ENCODE assay signal across 8 mouse cellular contexts in genomic region chr2:129297589-129297982, GRCm38 (mm10). TPM values are rescaled to one million over a fixed set of nuclear protein-coding genes. Genes with fewer than 3 reads are reported as not detected.
DNase-seq lines count a peak whose midpoint lies in the region; ATAC-seq and TF ChIP-seq lines count a peak whose summit lies in the region.

No protein-coding gene starts in this region.

- peak overlapping the region; percentile 61 for H3K9ac ChIP-seq in hindbrain, embryonic 14.5 days

- no peak for DNase-seq in heart, embryonic 10.5 days (ENCODE audit: low spot score)
- no peak for DNase-seq in heart, postnatal 25 days (ENCODE audit: low spot score)
- no peak for DNase-seq in G1E (ENCODE audit: low spot score)
- DNase-seq in hindbrain, embryonic 14.5 days (ENCODE audit: low spot score), result peak; percentile 64
- peak; percentile 48 for DNase-seq in testis, postnatal 14 days (ENCODE audit: low spot score)
- no peak for DNase-seq in ovary, postnatal 36 days (ENCODE audit: low spot score)

- ATAC-seq in G1E (ENCODE audit: extremely low read depth, insufficient number of reproducible peaks, low FRiP score, poor library complexity, severe bottlenecking), result 0 out of 2 replicates have a peak, but pooled peaks have one; percentile 19
- peak; percentile 71 for ATAC-seq in hindbrain, embryonic 14.5 days (ENCODE audit: low FRiP score)
- peak; percentile 48 for ATAC-seq in megakaryocyte, adult 5-6 weeks (ENCODE audit: poor library complexity, severe bottlenecking)

- no peaks in the 10 kb centered on the region for H3K9me3 ChIP-seq in heart, embryonic 10.5 days
- H3K9me3 ChIP-seq in G1E (replicated peaks), result no peaks in the 10 kb centered on the region
- H3K9me3 ChIP-seq in hindbrain, embryonic 14.5 days (ENCODE audit: control insufficient read depth, low read length), result no peaks in the 10 kb centered on the region

- H3K4me3 ChIP-seq in heart, embryonic 10.5 days, result peak overlapping the region; percentile 92
- H3K4me3 ChIP-seq in G1E (ENCODE audit: low read depth, low read length), result peak overlapping the region; percentile 84
- peak overlapping the region; percentile 67 for H3K4me3 ChIP-seq in embryonic fibroblast, embryonic 13.5 days (ENCODE audit: insufficient read depth, low read length)
- H3K4me3 ChIP-seq in hindbrain, embryonic 14.5 days (replicated peaks; ENCODE audit: low read length), result peak overlapping the region; percentile 46

- peaks cover 4% of the 10 kb centered on the region; the same call in 1 of the 2 replicates for H3K27me3 ChIP-seq in heart, embryonic 10.5 days (ENCODE audit: insufficient read depth, poor library complexity, severe bottlenecking)
- no peaks in the 10 kb centered on the region for H3K27me3 ChIP-seq in G1E (ENCODE audit: insufficient read depth, low read length)
- H3K27me3 ChIP-seq in hindbrain, embryonic 14.5 days (ENCODE audit: control insufficient read depth, insufficient read depth, low read length), result no peaks in the 10 kb centered on the region

- peaks cover 19% of the 10 kb centered on the region for H3K4me1 ChIP-seq in heart, embryonic 10.5 days
- H3K4me1 ChIP-seq in G1E (ENCODE audit: insufficient read depth, low read depth, low read length), result peaks cover 26% of the 10 kb centered on the region
- peaks cover 5% of the 10 kb centered on the region; the same call in 1 of the 2 replicates for H3K4me1 ChIP-seq in embryonic fibroblast, embryonic 13.5 days (ENCODE audit: control insufficient read depth, insufficient read depth, low read length)
- H3K4me1 ChIP-seq in hindbrain, embryonic 14.5 days (replicated peaks; ENCODE audit: control insufficient read depth, insufficient read depth, low read length), result no peaks in the 10 kb centered on the region

- peaks cover 12% of the 10 kb centered on the region for H3K36me3 ChIP-seq in heart, embryonic 10.5 days
- peaks cover 19% of the 10 kb centered on the region for H3K36me3 ChIP-seq in G1E (replicated peaks)
- H3K36me3 ChIP-seq in hindbrain, embryonic 14.5 days (replicated peaks; ENCODE audit: control insufficient read depth, insufficient read depth), result no peaks in the 10 kb centered on the region

- TF ChIP-seq POLR2A in embryonic fibroblast, embryonic 13.5 days (IDR thresholded peaks at IDR 0.05; ENCODE audit: low read depth, low read length), result no peak

- TF ChIP-seq CTCF in G1E (IDR thresholded peaks at IDR 0.05; ENCODE audit: low read depth, low read length), result no peak
- TF ChIP-seq CTCF in embryonic fibroblast, embryonic 13.5 days (IDR thresholded peaks at IDR 0.05; ENCODE audit: borderline replicate concordance, insufficient read depth, low read length), result no peak

- peak overlapping the region; percentile 95 for H3K27ac ChIP-seq in heart, embryonic 10.5 days
- H3K27ac ChIP-seq in embryonic fibroblast, embryonic 13.5 days (ENCODE audit: insufficient read depth, low read length), result peak overlapping the region; percentile 78
- peak overlapping the region; percentile 93 for H3K27ac ChIP-seq in hindbrain, embryonic 14.5 days

- intact Hi-C loops in heart, postnatal 25 days (cut with DNase I), result loop anchor here (5.0 kb wide), 2 partner anchors 90 to 110 kb away; no protein-coding TSS in a partner anchor

- WGBS in heart, embryonic 10.5 days, result 3% methylated on average over 10 of the region's 10 CpGs
- 3% methylated on average over 10 of the region's 10 CpGs for WGBS in hindbrain, embryonic 14.5 days

- peak overlapping the region; percentile 54 for H3K4me2 ChIP-seq in hindbrain, embryonic 14.5 days (replicated peaks)

RNA-seq across cellular contexts. Expression of gene Ckap2l, which starts 0.6 kb away (rescaled TPM):
- polyA plus RNA-seq in heart, embryonic 10.5 days (2016; fragmentation: Nextera tagmentation; extraction: Ambion mirVana), result 48.4 and 50.4 TPM in 2 replicates
- under 1 TPM; 0.81 to 0.95 TPM for total RNA-seq in heart, postnatal 25 days (2021)
- total RNA-seq in G1E (2014; fragmentation: Nextera tagmentation) (166 and 180 TPM in 2 replicates), G1E (2017) (50.8 and 60.2 TPM in 2 replicates)
- polyA plus RNA-seq in G1E (2012), result 36.5 and 40.5 TPM in 2 replicates
- polyA plus RNA-seq in embryonic fibroblast, embryonic 13.5 days (2011; ENCODE audit: insufficient read length, low read depth, missing spikeins), result 27.5 and 46.8 TPM in 2 replicates
- polyA plus RNA-seq in hindbrain, embryonic 14.5 days (2014; fragmentation: Nextera tagmentation; extraction: Ambion mirVana), result 9.8 and 13.6 TPM in 2 replicates
- 87.4 and 94.5 TPM in 2 replicates for total RNA-seq in megakaryocyte, adult 5-6 weeks (2015)
- 63.0 and 74.2 TPM in 2 replicates for total RNA-seq in megakaryocyte, adult 5-6 weeks (2017)

RNA-seq across cellular contexts. Expression of gene Il1a, which starts 12.2 kb away (rescaled TPM):
- 0.24 TPM in 1 of 2 replicates, not detected in the other for polyA plus RNA-seq in heart, embryonic 10.5 days (2016; fragmentation: Nextera tagmentation; extraction: Ambion mirVana)
- total RNA-seq in heart, postnatal 25 days (2021), result not detected
- not detected in 2 replicates for total RNA-seq in G1E (2014; fragmentation: Nextera tagmentation)
- total RNA-seq in G1E (2017), result 0.17 and 0.22 TPM in 2 replicates
- polyA plus RNA-seq in G1E (2012), result not detected in 2 replicates
- polyA plus RNA-seq in embryonic fibroblast, embryonic 13.5 days (2011; ENCODE audit: insufficient read length, low read depth, missing spikeins), result not detected in 2 replicates
- 0.14 and 0.31 TPM in 2 replicates for polyA plus RNA-seq in hindbrain, embryonic 14.5 days (2014; fragmentation: Nextera tagmentation; extraction: Ambion mirVana)
- not detected in 2 replicates for total RNA-seq in megakaryocyte, adult 5-6 weeks (2015)
- 0.15 TPM in 1 of 2 replicates, not detected in the other for total RNA-seq in megakaryocyte, adult 5-6 weeks (2017)

Comparison
In these comparisons a context has a peak if more than half of its experiments do, and no peak if none do; other contexts are left out.
1. DNase-seq: peak in hindbrain, embryonic 14.5 days (single experiment) and testis, postnatal 14 days (single experiment); none in heart, embryonic 10.5 days (single experiment), heart, postnatal 25 days (single experiment), G1E (single experiment) and ovary, postnatal 36 days (single experiment).
2. ATAC-seq: peak in every context shown above with its lines; median percentile 71 in hindbrain, embryonic 14.5 days; 48 in megakaryocyte, adult 5-6 weeks; 19 in G1E.
3. Peak in every context shown above with its lines, with median percentiles within 50 percentile points of each other: H3K27ac ChIP-seq and H3K4me3 ChIP-seq.